Mouse (Mus musculus) embryonic facial prominence, embryonic 10.5 days (tissue): ENCODE data around the gene Dusp14. TPM values are rescaled to one million over a fixed set of nuclear protein-coding genes. Genes with fewer than 3 reads are reported as not detected.

Source experiments
- DNase-seq: peaks from one replicate; pipeline ENCODE4 v3.0.0-alpha.2; 2017; ENCODE audit warnings: low spot score
- H3K27ac ChIP-seq: fragments of 300-500 bp; sonication (generic); replicated peaks from 2 replicates; pipeline ENCODE4 v1.5.1; 2016; ENCODE audit warnings: mild to moderate bottlenecking
- H3K27me3 ChIP-seq: fragments of 300-500 bp; sonication (generic); replicated peaks from 2 replicates; pipeline ENCODE4 v1.6.1; 2016; ENCODE audit warnings: low read depth, mild to moderate bottlenecking; ENCODE audit not compliant: poor library complexity, severe bottlenecking
- H3K36me3 ChIP-seq: fragments of 300-500 bp; sonication (generic); replicated peaks from 2 replicates; pipeline ENCODE4 v1.6.1; 2016; ENCODE audit warnings: mild to moderate bottlenecking, moderate library complexity
- H3K4me1 ChIP-seq: fragments of 300-500 bp; sonication (generic); 2 replicates; pipeline ENCODE4 v1.6.1; 2016
- H3K4me3 ChIP-seq: fragments of 300-500 bp; sonication (generic); 2 replicates; pipeline ENCODE4 v1.5.1; 2016; ENCODE audit warnings: mild to moderate bottlenecking, moderate library complexity
- H3K9me3 ChIP-seq: fragments of 300-500 bp; sonication (generic); 2 replicates; pipeline ENCODE4 v1.6.1; 2016; ENCODE audit warnings: mild to moderate bottlenecking
- WGBS: fragments of 180-500 bp; shearing (Covaris S2); methylation state at CpG from one replicate; pipeline ENCODE4 v1.1.7; 2016; 5-methylcytosine and 5-hydroxymethylcytosine counted together
- polyA plus RNA-seq: library from polyadenylated mRNA; unstranded; fragments of >200 nt; fragmentation: Nextera tagmentation; extraction: Ambion mirVana; gene quantifications from 2 replicates; pipeline ENCODE4 v1.2.1, GENCODE M21; 2016

Gene Dusp14
- polyA plus RNA-seq, 1 experiment from 2014 or later: 9.4 TPM

- no peak for DNase-seq
- Histone ChIP-seq H3K27ac (no peak overlapping the region), H3K4me3 (no peak overlapping the region), H3K9me3 (no peaks in the 10 kb centered on the region), H3K4me1 (no peaks in the 10 kb centered on the region), H3K36me3 (peaks cover 67% of the 10 kb centered on the region), H3K27me3 (no peaks in the 10 kb centered on the region)
- WGBS: 79% methylated on average over 4 of the region's 4 CpGs
Measured at GRCm38 (mm10) chr11:84079887-84080286, 10.8 kb upstream of the Dusp14 start.

- no peak overlapping the region for H3K4me3 ChIP-seq
- H3K27me3 ChIP-seq: no peaks in the 10 kb centered on the region
- DNase-seq: no peak
- 94% methylated on average over 11 of the region's 11 CpGs for WGBS
- H3K27ac ChIP-seq: no peak overlapping the region
- no peaks in the 10 kb centered on the region for H3K9me3 ChIP-seq
- peaks cover 62% of the 10 kb centered on the region for H3K36me3 ChIP-seq
- no peaks in the 10 kb centered on the region for H3K4me1 ChIP-seq
Measured at GRCm38 (mm10) chr11:84079361-84079760, 10.3 kb upstream of the Dusp14 start.

GRCm38 (mm10) chr11:84078601-84079000, 9.5 kb upstream of the Dusp14 start:
- DNase-seq: no peak
- no peak overlapping the region for H3K4me3 ChIP-seq
- peaks cover 54% of the 10 kb centered on the region for H3K36me3 ChIP-seq
- no peaks in the 10 kb centered on the region for H3K27me3 ChIP-seq
- H3K9me3 ChIP-seq: no peaks in the 10 kb centered on the region
- WGBS: 91% methylated on average over 9 of the region's 9 CpGs
- H3K27ac ChIP-seq: no peak overlapping the region
- peaks cover 6% of the 10 kb centered on the region for H3K4me1 ChIP-seq

DNA sequence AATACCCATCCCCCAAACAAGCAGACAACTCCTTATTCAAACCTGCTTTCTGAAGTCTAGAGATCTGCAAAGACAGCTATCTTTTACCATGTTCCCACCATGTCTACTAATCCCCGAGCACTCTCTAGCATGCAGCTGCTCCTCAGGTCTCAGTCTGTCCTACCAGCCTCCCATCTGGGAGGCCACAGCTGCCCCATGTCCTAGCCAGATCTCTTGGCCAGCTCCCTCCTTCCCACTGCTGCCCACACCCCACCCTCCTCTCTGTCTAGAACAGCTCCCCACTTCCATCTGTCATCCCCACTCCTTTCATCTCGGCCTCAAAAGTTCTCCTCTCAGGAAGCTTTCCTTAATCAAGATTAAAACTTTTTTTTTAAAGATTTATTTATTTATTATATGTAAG, 7.9 kb upstream of the Dusp14 start:
- H3K27ac ChIP-seq: no peak overlapping the region
- peaks cover 40% of the 10 kb centered on the region for H3K36me3 ChIP-seq
- 83% methylated on average over 2 of the region's 2 CpGs for whole genome bisulfite sequencing
- no peaks in the 10 kb centered on the region for H3K9me3 ChIP-seq
- no peak overlapping the region for H3K4me3 ChIP-seq
- no peak for DNase-seq
- H3K4me1 ChIP-seq: peaks cover 18% of the 10 kb centered on the region
- no peaks in the 10 kb centered on the region for H3K27me3 ChIP-seq

DNA sequence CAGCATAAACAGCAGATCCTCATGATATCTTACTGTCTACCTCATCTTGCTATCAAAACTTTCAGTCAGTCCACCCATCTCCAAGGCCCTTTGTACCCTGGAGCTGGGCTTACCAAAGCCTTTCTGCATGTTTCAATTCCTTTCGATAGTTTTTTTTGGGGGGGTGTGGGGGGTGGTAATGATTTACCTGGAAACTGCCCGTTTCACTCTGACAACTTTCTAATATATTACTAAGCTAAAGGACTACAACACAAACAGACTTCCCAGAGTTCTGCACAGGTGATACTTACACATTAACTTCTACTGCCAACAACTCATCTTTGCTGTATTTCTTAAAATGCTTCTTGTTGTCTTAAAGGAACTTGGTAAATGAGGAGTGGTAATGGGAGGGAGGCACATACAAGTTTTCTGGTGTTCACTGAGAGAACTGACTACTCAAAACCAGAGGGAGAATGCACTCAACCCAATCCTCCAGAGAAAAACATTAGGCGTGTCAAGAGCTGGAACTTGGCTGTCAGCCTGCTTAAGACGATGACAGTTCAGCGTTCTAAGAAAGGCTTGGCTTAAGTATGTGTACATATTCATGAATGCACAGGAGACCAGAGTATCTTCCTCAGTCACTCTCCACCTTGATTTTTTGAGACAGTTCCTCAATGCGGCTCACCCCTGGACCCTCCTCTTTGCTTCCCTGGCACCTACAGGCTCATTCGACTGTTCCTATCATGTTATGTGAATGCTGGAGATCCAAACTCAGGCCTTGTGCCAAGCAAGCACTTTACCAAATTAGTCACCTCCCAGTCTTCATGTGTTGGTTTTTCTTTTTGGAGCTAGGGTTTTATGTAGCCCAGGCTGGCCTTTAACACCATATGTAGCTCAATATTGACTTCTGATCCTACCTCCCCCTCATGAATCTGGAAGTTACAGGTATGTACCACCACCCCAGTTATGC, 5.0 kb upstream of the Dusp14 start:
- DNase-seq: no peak
- no peaks in the 10 kb centered on the region for H3K9me3 ChIP-seq
- H3K27me3 ChIP-seq: peaks cover 22% of the 10 kb centered on the region
- 87% methylated on average over 7 of the region's 7 CpGs for WGBS
- peaks cover 18% of the 10 kb centered on the region for H3K4me1 ChIP-seq
- no peak overlapping the region for H3K4me3 ChIP-seq
- peaks cover 10% of the 10 kb centered on the region for H3K36me3 ChIP-seq
- H3K27ac ChIP-seq: peak overlapping the region; percentile 54

- DNase-seq: peak; percentile 67
- WGBS: 46% methylated on average over 9 of the region's 9 CpGs
- Histone ChIP-seq H3K27ac (peak overlapping the region; percentile 54), H3K4me3 (peak overlapping the region; percentile 26; the same call in 1 of the 2 replicates), H3K4me1 (peaks cover 28% of the 10 kb centered on the region), H3K9me3 (no peaks in the 10 kb centered on the region), H3K27me3 (peaks cover 32% of the 10 kb centered on the region), H3K36me3 (peaks cover under 1% of the 10 kb centered on the region)
Measured at GRCm38 (mm10) chr11:84072904-84073651, 4.0 kb upstream of the Dusp14 start.

DNA sequence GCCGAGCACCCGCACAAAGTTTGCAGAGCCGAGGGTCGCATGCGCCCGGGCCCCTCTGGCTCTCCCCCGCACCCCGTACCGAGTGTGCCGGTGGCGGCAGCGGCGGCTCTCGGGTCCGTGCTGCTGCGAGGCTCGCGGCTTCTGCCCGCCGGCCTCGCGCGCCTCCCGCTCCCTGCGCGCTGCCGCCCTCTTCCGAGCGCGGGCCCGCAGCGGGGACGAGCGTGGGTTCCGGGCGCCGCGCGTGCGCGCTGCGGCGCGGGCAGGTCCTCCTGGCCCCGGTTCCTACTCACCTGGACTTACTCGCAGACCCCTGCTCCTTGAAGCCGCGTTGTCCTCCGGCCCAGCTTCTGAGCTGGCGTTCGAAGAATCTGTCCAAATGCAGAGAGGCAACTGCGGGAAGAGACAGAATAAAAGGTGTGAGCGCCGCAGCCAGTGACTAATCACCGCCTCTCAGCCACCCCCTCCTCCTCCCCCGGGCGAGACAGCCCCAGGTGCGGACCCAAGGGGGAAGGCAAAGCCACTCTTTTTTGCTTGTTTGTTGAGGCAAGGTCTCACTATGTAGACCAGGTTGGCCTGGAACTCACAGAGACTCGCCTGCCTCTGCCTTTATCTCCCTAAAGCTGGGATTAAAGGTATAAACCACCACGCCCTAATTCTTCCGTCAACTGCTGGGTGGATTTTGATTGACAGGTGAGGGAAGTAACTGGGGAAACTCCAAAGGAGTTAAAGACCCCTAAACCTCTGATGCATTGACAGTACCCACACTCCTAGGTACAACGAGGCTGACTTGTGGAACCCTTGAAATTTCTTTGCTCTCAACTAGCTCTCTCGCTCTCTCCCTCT, 649 bp downstream of the Dusp14 start:
- Histone ChIP-seq H3K9me3 (no peaks in the 10 kb centered on the region), H3K27me3 (peaks cover 64% of the 10 kb centered on the region), H3K4me1 (peaks cover 47% of the 10 kb centered on the region), H3K36me3 (no peaks in the 10 kb centered on the region), H3K4me3 (peak overlapping the region; percentile 77), H3K27ac (peak overlapping the region; percentile 81)
- 3% methylated on average over 63 of the region's 63 CpGs for WGBS
- DNase-seq: peak; percentile 74

DNA sequence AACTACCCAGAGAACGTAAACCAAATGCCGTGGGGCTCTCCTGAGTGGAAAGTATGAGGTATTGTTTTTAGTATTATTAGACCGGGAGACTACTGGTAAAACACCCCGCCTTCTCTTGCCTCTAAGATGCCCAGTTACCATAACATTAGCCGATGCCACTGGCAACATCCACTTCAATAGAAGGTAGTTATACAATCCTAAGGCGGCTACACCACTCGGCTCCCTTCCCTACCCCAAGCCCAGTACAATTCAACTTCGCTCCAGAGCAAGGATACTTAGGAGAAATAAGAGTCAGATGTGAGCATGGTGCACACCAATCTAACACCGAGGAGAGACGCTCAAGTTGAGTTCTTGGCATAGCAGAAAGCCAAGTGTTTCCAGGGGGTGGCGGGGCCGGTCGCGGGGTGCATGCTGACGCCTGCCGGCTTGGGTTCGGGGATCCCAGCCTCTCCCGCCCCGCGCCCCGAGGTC, 1.3 kb downstream of the Dusp14 start:
- no peaks in the 10 kb centered on the region for H3K9me3 ChIP-seq
- peaks cover 64% of the 10 kb centered on the region for H3K27me3 ChIP-seq
- no peak for DNase-seq
- H3K4me1 ChIP-seq: peaks cover 41% of the 10 kb centered on the region
- WGBS: 3% methylated on average over 21 of the region's 21 CpGs
- H3K27ac ChIP-seq: peak overlapping the region; percentile 81
- no peaks in the 10 kb centered on the region for H3K36me3 ChIP-seq
- peak overlapping the region; percentile 77 for H3K4me3 ChIP-seq

- Histone ChIP-seq H3K4me3 (peak overlapping the region; percentile 77), H3K36me3 (no peaks in the 10 kb centered on the region), H3K4me1 (peaks cover 43% of the 10 kb centered on the region), H3K27ac (no peak overlapping the region), H3K9me3 (no peaks in the 10 kb centered on the region), H3K27me3 (peaks cover 64% of the 10 kb centered on the region)
- WGBS: 7% methylated on average over 18 of the region's 18 CpGs
- peak; percentile 42 for DNase-seq
Measured at GRCm38 (mm10) chr11:84066927-84067645, 2.0 kb downstream of the Dusp14 start.

- Histone ChIP-seq H3K27me3 (peaks cover 61% of the 10 kb centered on the region), H3K36me3 (no peaks in the 10 kb centered on the region), H3K4me3 (no peak overlapping the region), H3K4me1 (peaks cover 43% of the 10 kb centered on the region), H3K27ac (no peak overlapping the region), H3K9me3 (no peaks in the 10 kb centered on the region)
- WGBS: 7% methylated on average over 11 of the region's 11 CpGs
- peak; percentile 25 for DNase-seq
Measured at GRCm38 (mm10) chr11:84066071-84066481, 3.0 kb downstream of the Dusp14 start.

DNA sequence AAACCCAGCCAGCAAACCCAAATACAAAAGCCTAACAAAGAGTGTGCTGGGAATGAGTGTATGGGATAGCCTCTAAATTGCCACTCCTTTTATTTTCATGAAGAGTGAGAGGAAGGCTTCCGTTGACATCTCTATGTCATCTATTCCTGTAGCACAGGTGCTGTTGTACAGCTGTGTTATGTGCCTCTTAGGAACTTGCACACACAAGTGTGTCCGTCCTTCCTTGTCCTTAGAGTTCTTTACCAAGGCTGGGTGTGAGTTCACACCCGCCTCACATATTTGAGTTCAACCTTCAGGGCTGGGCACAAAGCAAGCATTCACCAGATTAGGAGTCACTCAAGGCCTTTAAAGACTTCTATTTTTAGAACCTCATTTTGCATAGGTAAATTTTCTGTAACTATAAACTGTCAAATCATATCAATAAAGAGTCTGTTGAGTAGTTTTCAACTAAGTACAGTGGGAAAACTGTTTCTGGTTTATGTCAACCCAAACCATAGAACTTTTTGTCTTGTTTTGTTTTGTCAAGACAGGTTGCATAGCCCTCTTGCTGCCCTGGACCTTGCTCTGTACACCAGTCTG, 5.3 kb downstream of the Dusp14 start:
- H3K27ac ChIP-seq: no peak overlapping the region
- no peak for DNase-seq
- peaks cover 38% of the 10 kb centered on the region for H3K27me3 ChIP-seq
- peaks cover 38% of the 10 kb centered on the region for H3K4me1 ChIP-seq
- no peaks in the 10 kb centered on the region for H3K9me3 ChIP-seq
- 87% methylated on average over 3 of the region's 3 CpGs for WGBS
- H3K36me3 ChIP-seq: no peaks in the 10 kb centered on the region
- no peak overlapping the region for H3K4me3 ChIP-seq
